Mouse (Mus musculus) intestine, embryonic 16.5 days (tissue): ENCODE results near the gene Pglyrp1. TPM values are rescaled to one million over a fixed set of nuclear protein-coding genes. Genes with fewer than 3 reads are reported as not detected.

Source experiments
- ATAC-seq: fragments of 200-750 bp; cut with Nextera tagmentation; 2 replicates; pipeline ENCODE4 v1.8.0; 2017; ENCODE audit warnings: moderate TSS enrichment, moderate library complexity
- H3K27ac ChIP-seq: fragments of 300-500 bp; sonication (generic); 2 replicates; pipeline ENCODE4 v1.5.1; 2014; ENCODE audit warnings: mild to moderate bottlenecking, low read length
- H3K27me3 ChIP-seq: fragments of 300-500 bp; sonication (generic); replicated peaks from 2 replicates; pipeline ENCODE4 v1.6.1; 2014; ENCODE audit warnings: low read length, control low read depth, mixed read lengths; ENCODE audit not compliant: control insufficient read depth, insufficient read depth
- H3K36me3 ChIP-seq: fragments of 300-500 bp; sonication (generic); 2 replicates; pipeline ENCODE4 v1.6.1; 2014; ENCODE audit warnings: low read length, control low read depth; ENCODE audit not compliant: control insufficient read depth, insufficient read depth
- H3K4me1 ChIP-seq: fragments of 300-500 bp; sonication (generic); 2 replicates; pipeline ENCODE4 v1.6.1; 2014; ENCODE audit warnings: low read length, control low read depth, mixed read lengths; ENCODE audit not compliant: control insufficient read depth, insufficient read depth
- H3K4me2 ChIP-seq: fragments of 300-500 bp; sonication (generic); 2 replicates; pipeline ENCODE4 v1.6.1; 2014; ENCODE audit warnings: low read depth, low read length, control low read depth
- H3K4me3 ChIP-seq: fragments of 300-500 bp; sonication (generic); 2 replicates; pipeline ENCODE4 v1.5.1; 2014; ENCODE audit warnings: mild to moderate bottlenecking, low read length
- H3K9ac ChIP-seq: fragments of 300-500 bp; sonication (generic); 2 replicates; pipeline ENCODE4 v1.6.1; 2014; ENCODE audit warnings: low read depth, low read length
- H3K9me3 ChIP-seq: fragments of 300-500 bp; sonication (generic); 2 replicates; pipeline ENCODE4 v1.6.1; 2016; ENCODE audit warnings: low read length, control low read depth; ENCODE audit not compliant: control insufficient read depth
- WGBS: fragments of 180-500 bp; shearing (Covaris S2); extraction: QIAGEN DNeasy Blood & Tissue Kit; methylation state at CpG from one replicate; pipeline ENCODE4 v1.1.7; 2014; 5-methylcytosine and 5-hydroxymethylcytosine counted together
- polyA plus RNA-seq: library from polyadenylated mRNA; unstranded; fragments of >200 nt; fragmentation: Nextera tagmentation; extraction: Ambion mirVana; gene quantifications from 2 replicates; pipeline ENCODE4 v1.2.1, GENCODE M21; 2015

Gene Pglyrp1
- polyA plus RNA-seq, 1 experiment from 2014 or later, result 101 TPM

GRCm38 (mm10) chr7:18896536-18896935 lies 25.4 kb downstream of the Pglyrp1 start:
- no peak overlapping the region for H3K4me2 ChIP-seq
- no peak for ATAC-seq
- no peaks in the 10 kb centered on the region for H3K27me3 ChIP-seq
- H3K9me3 ChIP-seq, result no peaks in the 10 kb centered on the region
- no peak overlapping the region for H3K4me3 ChIP-seq
- no peak overlapping the region for H3K9ac ChIP-seq
- no peak overlapping the region for H3K27ac ChIP-seq
- H3K36me3 ChIP-seq, result no peaks in the 10 kb centered on the region
- 43% methylated on average over 5 of the region's 5 CpGs for WGBS
- H3K4me1 ChIP-seq, result peaks cover 22% of the 10 kb centered on the region

DNA sequence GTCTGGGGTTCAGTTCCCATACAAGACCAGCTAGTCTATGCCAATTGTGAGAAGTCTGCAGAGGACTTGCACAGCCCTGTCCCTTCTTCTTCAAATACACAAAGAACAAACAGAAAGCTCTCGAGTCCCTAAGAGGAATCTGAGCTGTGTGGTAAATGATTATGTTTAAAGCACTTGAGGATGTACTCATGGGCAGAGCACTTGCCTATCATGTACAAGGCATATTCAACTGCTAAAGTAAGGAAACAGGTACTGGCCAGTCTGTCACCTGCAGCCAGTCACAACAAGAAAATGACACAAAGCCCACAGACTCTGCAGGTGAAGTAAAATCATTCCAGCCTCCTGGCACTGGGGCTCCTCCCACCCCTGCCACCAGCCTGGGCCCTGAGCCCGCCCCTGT lies 29.4 kb downstream of the Pglyrp1 start:
- no peaks in the 10 kb centered on the region; the same call in 1 of the 2 replicates for H3K36me3 ChIP-seq
- no peak overlapping the region for H3K4me3 ChIP-seq
- no peak overlapping the region for H3K9ac ChIP-seq
- no peak overlapping the region for H3K27ac ChIP-seq
- H3K4me1 ChIP-seq, result 0 out of 2 replicates have a peak, but pooled peaks cover 4% of the 10 kb centered on the region
- 78% methylated on average over 2 of the region's 2 CpGs for WGBS
- no peaks in the 10 kb centered on the region for H3K9me3 ChIP-seq
- no peaks in the 10 kb centered on the region for H3K27me3 ChIP-seq
- H3K4me2 ChIP-seq, result no peak overlapping the region
- ATAC-seq, result no peak

DNA sequence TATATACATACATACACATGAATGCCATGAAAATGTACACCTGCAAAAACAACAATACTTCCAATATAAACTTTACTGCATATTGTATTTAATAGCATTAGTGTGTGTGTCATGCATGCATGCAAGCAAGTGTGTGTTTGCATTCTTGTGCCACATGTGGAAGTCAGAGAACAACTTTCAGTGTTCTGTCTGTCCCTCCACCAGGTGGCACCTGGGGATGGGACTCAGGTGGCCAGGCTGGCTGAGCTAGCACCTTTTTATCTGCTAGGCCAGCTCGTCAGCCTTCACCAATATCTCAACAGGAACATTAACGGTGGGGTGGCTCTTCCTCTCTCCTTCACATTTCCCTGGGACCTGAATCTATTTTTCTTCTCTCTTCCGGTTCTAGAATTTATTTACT lies 31.4 kb downstream of the Pglyrp1 start:
- Histone ChIP-seq H3K4me3 (no peak overlapping the region), H3K27me3 (no peaks in the 10 kb centered on the region), H3K27ac (no peak overlapping the region), H3K4me2 (no peak overlapping the region), H3K36me3 (no peaks in the 10 kb centered on the region; the same call in 1 of the 2 replicates), H3K9ac (no peak overlapping the region), H3K4me1 (0 out of 2 replicates have a peak, but pooled peaks cover 4% of the 10 kb centered on the region), H3K9me3 (no peaks in the 10 kb centered on the region)
- 66% methylated on average over 3 of the region's 3 CpGs for WGBS
- no peak for ATAC-seq

DNA sequence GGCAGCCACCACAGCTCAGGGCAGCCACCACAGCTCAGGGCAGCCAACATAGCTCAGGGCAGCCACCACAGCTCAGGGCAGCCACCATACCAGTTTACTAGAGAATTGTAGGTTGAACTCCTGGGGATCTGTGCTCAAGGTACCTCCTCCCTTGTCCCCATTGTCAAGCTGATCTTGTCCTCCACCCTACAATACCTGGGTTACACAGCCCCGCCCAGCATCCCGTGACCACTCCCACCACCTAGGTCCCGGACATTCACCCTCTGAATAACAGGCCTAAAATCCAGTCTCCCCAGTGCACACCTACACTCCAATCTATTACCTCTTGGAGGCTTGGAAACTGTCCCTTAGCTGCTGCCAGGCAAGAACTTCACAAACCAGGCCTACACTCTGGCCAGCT lies 33.8 kb downstream of the Pglyrp1 start:
- peaks cover 15% of the 10 kb centered on the region for H3K4me1 ChIP-seq
- H3K27ac ChIP-seq, result no peak overlapping the region
- no peaks in the 10 kb centered on the region for H3K27me3 ChIP-seq
- no peak overlapping the region for H3K4me3 ChIP-seq
- no peak for ATAC-seq
- no peak overlapping the region for H3K9ac ChIP-seq
- WGBS, result 72% methylated on average over 3 of the region's 3 CpGs
- no peaks in the 10 kb centered on the region; the same call in 1 of the 2 replicates for H3K36me3 ChIP-seq
- H3K9me3 ChIP-seq, result no peaks in the 10 kb centered on the region
- no peak overlapping the region for H3K4me2 ChIP-seq

DNA sequence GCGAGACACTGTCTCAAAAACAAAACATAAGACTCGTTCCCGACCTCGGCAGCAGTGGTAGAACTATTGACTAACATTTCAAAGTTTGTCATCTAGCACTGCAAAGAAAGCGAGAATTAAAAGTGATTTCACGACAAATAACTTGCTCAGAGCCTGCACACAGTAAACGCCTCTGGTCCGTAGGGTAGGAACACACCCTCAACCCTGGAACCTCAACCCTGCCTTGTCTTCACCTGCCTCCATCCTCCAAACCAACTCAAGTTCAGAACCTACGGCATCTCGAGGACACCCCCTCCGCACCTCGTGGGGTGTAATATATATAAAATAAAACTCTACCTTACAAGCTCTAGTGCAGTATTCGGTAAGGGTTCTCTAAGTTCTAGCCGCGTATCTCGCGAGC lies 38.7 kb downstream of the Pglyrp1 start:
- Histone ChIP-seq H3K4me2 (peak overlapping the region; percentile 78), H3K9me3 (no peaks in the 10 kb centered on the region), H3K4me1 (peaks cover 15% of the 10 kb centered on the region), H3K27ac (no peak overlapping the region), H3K9ac (peak overlapping the region; percentile 79), H3K36me3 (no peaks in the 10 kb centered on the region), H3K27me3 (no peaks in the 10 kb centered on the region), H3K4me3 (peak overlapping the region; percentile 81)
- 4% methylated on average over 17 of the region's 17 CpGs for WGBS
- ATAC-seq, result peak; percentile 45

- H3K4me3 ChIP-seq, result peak within 1 kb of the TSS; percentile 81
- H3K36me3 ChIP-seq, result no peaks in the 10 kb centered on the region
- H3K4me2 ChIP-seq, result peak within 1 kb of the TSS; percentile 78
- H3K9ac ChIP-seq, result peak within 1 kb of the TSS; percentile 79
- 0 out of 2 replicates have a peak within 1 kb of the TSS, but pooled peaks have one; percentile 33 for H3K27ac ChIP-seq
- ATAC-seq, result peak; percentile 100
- peaks cover 12% of the 10 kb centered on the region for H3K4me1 ChIP-seq
- H3K27me3 ChIP-seq, result no peaks in the 10 kb centered on the region
- H3K9me3 ChIP-seq, result no peaks in the 10 kb centered on the region
- under 1% methylated on average over 33 of the region's 33 CpGs for WGBS
These were observed 39.2 kb downstream of the Pglyrp1 start, which contains the start of gene Ccdc61 for GRCm38 (mm10) chr7:18910241-18910831. Gene Ccdc61 (minus strand): TSS chr7:18910415.

- H3K4me2 ChIP-seq, result no peak overlapping the region
- no peak overlapping the region for H3K4me3 ChIP-seq
- no peak overlapping the region for H3K9ac ChIP-seq
- no peaks in the 10 kb centered on the region for H3K4me1 ChIP-seq
- no peaks in the 10 kb centered on the region for H3K36me3 ChIP-seq
- no peaks in the 10 kb centered on the region for H3K9me3 ChIP-seq
- WGBS, result 66% methylated on average over 4 of the region's 4 CpGs
- H3K27me3 ChIP-seq, result no peaks in the 10 kb centered on the region; the same call in 1 of the 2 replicates
- ATAC-seq, result no peak
- H3K27ac ChIP-seq, result no peak overlapping the region
These were observed 45.1 kb downstream of the Pglyrp1 start for GRCm38 (mm10) chr7:18916254-18916653.

DNA sequence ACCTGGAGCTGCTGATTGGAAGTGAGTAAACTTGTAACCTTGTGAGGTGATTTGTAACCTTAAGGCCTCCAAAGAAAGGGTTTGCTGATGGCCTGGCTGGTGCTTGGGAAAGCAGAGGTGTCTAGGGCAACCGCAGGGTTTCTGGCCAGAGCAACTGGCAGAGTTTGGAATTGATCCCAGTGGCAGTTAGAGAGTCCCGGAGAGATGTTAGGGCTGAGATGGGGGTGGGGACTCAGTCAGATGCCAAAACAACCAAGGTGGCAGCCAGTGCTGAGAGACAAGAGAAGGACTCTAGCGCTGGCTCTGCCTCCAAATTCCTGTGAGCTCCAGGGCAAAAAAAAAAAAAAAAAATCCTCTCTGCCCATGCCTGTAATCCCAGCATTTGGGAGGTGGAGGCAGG lies 46.8 kb downstream of the Pglyrp1 start:
- no peak overlapping the region for H3K9ac ChIP-seq
- no peak overlapping the region for H3K4me2 ChIP-seq
- no peak overlapping the region for H3K27ac ChIP-seq
- H3K4me1 ChIP-seq, result no peaks in the 10 kb centered on the region
- peaks cover 8% of the 10 kb centered on the region; the same call in 1 of the 2 replicates for H3K27me3 ChIP-seq
- WGBS, result 64% methylated on average over 3 of the region's 3 CpGs
- no peak for ATAC-seq
- H3K36me3 ChIP-seq, result no peaks in the 10 kb centered on the region
- no peak overlapping the region for H3K4me3 ChIP-seq
- no peaks in the 10 kb centered on the region for H3K9me3 ChIP-seq

DNA sequence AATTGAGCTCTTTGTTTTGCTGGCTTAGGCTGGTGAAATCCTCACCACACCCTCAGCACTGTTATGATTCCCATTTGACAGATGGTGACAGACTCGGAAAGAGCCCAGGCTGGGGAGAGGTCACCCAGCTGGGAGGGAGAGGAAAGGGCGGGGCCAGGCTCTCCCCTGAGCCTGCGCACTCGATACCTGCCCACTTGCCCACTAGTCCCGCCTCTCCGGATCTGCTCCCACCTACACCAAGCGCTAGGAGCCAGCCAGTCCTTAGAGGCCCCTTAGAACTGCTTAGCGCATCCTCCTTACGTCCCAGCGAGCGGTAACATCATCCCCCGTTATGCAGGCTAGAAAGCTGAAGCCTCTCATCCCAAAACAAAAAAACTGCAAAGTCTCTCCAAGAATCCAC lies 49.9 kb downstream of the Pglyrp1 start:
- no peak overlapping the region for H3K4me3 ChIP-seq
- H3K36me3 ChIP-seq, result no peaks in the 10 kb centered on the region
- no peak overlapping the region for H3K9ac ChIP-seq
- 5% methylated on average over 12 of the region's 12 CpGs for WGBS
- no peak overlapping the region for H3K4me2 ChIP-seq
- no peaks in the 10 kb centered on the region for H3K9me3 ChIP-seq
- peak; percentile 37; the same call in 1 of the 2 replicates for ATAC-seq
- H3K4me1 ChIP-seq, result peaks cover 5% of the 10 kb centered on the region; the same call in 1 of the 2 replicates
- no peak overlapping the region for H3K27ac ChIP-seq
- peaks cover 32% of the 10 kb centered on the region for H3K27me3 ChIP-seq
